Mouse (Mus musculus): Measurements from ENCODE around the gene Mrpl40. TPM values are rescaled to one million over a fixed set of nuclear protein-coding genes. Genes with fewer than 3 reads are reported as not detected.
"Not testable (repeated sequence)": the region's sequence is repeated elsewhere in the genome, so short reads cannot be mapped to it uniquely, and the experiment has no call there.

Mrpl40 gene
- polyA plus RNA-seq, 1 experiment from 2014 or later: 41.4 TPM

DNA sequence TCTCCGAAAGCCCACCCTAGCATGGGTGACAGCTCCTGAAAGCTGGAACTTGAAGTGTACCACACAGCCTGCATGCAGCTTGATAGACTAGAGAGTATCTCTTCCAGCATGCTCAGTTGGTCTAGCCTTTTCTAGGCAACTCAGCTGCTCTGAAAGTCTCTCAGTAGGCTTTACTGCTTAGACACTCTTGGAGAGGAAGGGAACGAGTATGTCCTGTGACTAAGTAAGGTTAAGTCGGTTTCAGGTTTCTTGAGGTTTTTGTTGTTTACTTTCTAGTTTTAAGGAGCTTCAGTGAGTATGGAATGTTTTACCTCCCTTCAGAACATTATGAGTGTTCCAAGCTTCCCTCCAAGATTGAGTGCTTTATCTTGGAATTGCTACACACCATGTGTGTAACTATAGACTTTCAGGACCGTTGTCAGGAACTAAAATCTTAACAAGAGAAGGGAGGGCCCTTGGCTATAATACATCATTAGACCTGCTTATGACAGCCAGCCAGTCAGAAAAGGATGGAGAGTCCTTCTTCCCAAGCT, 17.2 kb upstream of the Mrpl40 start:
- H3K4me3 ChIP-seq (ENCODE audit: low read depth, low read length): no peak overlapping the region
- H3K9me3 ChIP-seq (ENCODE audit: low read length): no peaks in the 10 kb centered on the region
- H3K4me1 ChIP-seq (ENCODE audit: insufficient read depth): peaks cover 7% of the 10 kb centered on the region; the same call in 1 of the 2 replicates
- no peak overlapping the region for H3K9ac ChIP-seq (replicated peaks)
- WGBS (ENCODE audit: insufficient replicate concordance): 76% methylated on average over 4 of the region's 4 CpGs
- TF ChIP-seq EP300 (IDR thresholded peaks at IDR 0.05; ENCODE audit: low read depth) (no peak), CTCF (IDR thresholded peaks at IDR 0.05; ENCODE audit: low read depth) (no peak)
- ATAC-seq (no peak), DNase-seq (no peak)
- H3K36me3 ChIP-seq (replicated peaks; ENCODE audit: insufficient read depth, low read length): peaks cover 30% of the 10 kb centered on the region
- H3K4me2 ChIP-seq (ENCODE audit: low read depth, low read length): no peak overlapping the region
- no peak overlapping the region for H3K27ac ChIP-seq (ENCODE audit: low read depth)
- H3K27me3 ChIP-seq (ENCODE audit: insufficient read depth, low read length): no peaks in the 10 kb centered on the region

- DNase-seq: no peak
- peaks cover 14% of the 10 kb centered on the region; the same call in 1 of the 2 replicates for H3K36me3 ChIP-seq (replicated peaks; ENCODE audit: insufficient read depth, low read length)
Observed at GRCm38 (mm10) chr16:18884044-18884443, 7.4 kb upstream of the Mrpl40 start.

GRCm38 (mm10) chr16:18878091-18878720, 1.5 kb upstream of the Mrpl40 start:
- no peak for ATAC-seq
- H3K27me3 ChIP-seq (ENCODE audit: insufficient read depth, low read length): no peaks in the 10 kb centered on the region
- peak overlapping the region; percentile 95 for H3K9ac ChIP-seq (replicated peaks)
- DNase-seq: no peak
- WGBS (ENCODE audit: insufficient replicate concordance): 19% methylated on average over 20 of the region's 20 CpGs
- peaks cover 34% of the 10 kb centered on the region for H3K4me1 ChIP-seq (ENCODE audit: insufficient read depth)
- no peaks in the 10 kb centered on the region for H3K9me3 ChIP-seq (ENCODE audit: low read length)
- H3K4me2 ChIP-seq (ENCODE audit: low read depth, low read length): peak overlapping the region; percentile 98
- peaks cover 30% of the 10 kb centered on the region for H3K36me3 ChIP-seq (replicated peaks; ENCODE audit: insufficient read depth, low read length)
- H3K4me3 ChIP-seq (ENCODE audit: low read depth, low read length): peak overlapping the region; percentile 77
- TF ChIP-seq EP300 (IDR thresholded peaks at IDR 0.05; ENCODE audit: low read depth) (no peak), CTCF (IDR thresholded peaks at IDR 0.05; ENCODE audit: low read depth) (no peak; the same call in 1 of the 2 replicates)
- H3K27ac ChIP-seq (ENCODE audit: low read depth): peak overlapping the region; percentile 97

More at GRCm38 (mm10) chr16:18884044-18884443, 7.4 kb upstream of the Mrpl40 start:
- H3K9me3 ChIP-seq (ENCODE audit: low read length): no peaks in the 10 kb centered on the region
- no peak overlapping the region for H3K4me3 ChIP-seq (ENCODE audit: low read depth, low read length)
- no peaks in the 10 kb centered on the region for H3K27me3 ChIP-seq (ENCODE audit: insufficient read depth, low read length)
- H3K4me2 ChIP-seq (ENCODE audit: low read depth, low read length): no peak overlapping the region
- ATAC-seq: no peak
- TF ChIP-seq CTCF (IDR thresholded peaks at IDR 0.05; ENCODE audit: low read depth) (no peak), EP300 (IDR thresholded peaks at IDR 0.05; ENCODE audit: low read depth) (no peak)
- no peak overlapping the region for H3K9ac ChIP-seq (replicated peaks)
- peaks cover 16% of the 10 kb centered on the region for H3K4me1 ChIP-seq (ENCODE audit: insufficient read depth)
- H3K27ac ChIP-seq (ENCODE audit: low read depth): no peak overlapping the region

DNA sequence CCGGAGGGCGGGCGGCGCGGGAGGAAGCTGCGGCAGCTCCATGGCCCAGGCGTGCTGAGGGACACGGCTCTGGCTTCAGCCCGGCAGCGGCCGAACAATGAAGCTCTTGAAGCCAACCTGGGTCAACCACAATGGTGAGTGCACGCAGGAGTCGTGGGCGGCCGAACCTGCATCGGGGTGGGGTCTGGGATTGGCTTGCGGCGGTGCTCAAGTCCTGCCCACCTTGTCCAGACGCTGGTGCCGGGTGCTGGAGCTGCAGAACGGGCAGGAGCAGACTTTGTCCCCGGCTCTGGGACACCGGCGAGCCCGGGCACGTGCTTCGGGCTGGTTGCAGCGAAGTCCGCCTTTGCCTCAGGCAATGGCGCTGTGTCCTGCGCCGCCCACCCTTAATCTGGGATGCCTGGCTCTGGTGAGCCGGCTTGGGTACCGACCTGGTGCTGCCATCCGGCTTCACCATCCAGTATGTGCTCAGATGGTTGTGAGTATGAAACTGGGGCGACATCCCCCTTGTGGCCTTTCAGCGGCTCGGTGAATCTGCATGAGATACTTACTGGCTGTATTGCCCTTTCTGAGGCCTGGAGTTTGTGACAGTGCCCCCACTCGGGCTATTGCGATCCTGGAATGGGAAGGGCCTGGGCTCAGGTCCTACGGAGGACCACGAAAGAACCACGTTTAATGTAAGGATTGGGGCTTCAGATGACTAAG, 876 bp upstream of the Mrpl40 start:
- no peaks in the 10 kb centered on the region for H3K9me3 ChIP-seq (ENCODE audit: low read length)
- peaks cover 35% of the 10 kb centered on the region for H3K36me3 ChIP-seq (replicated peaks; ENCODE audit: insufficient read depth, low read length)
- under 1% methylated on average over 37 of the region's 43 CpGs for WGBS (ENCODE audit: insufficient replicate concordance)

GRCm38 (mm10) chr16:18876091-18876441, 596 bp downstream of the Mrpl40 start:
- WGBS (ENCODE audit: insufficient replicate concordance): under 1% methylated on average over 17 of the region's 17 CpGs
- H3K9ac ChIP-seq (replicated peaks): peak overlapping the region; percentile 95
- ATAC-seq (no peak), DNase-seq (no peak)
- no peaks in the 10 kb centered on the region for H3K9me3 ChIP-seq (ENCODE audit: low read length)
- H3K4me1 ChIP-seq (ENCODE audit: insufficient read depth): peaks cover 34% of the 10 kb centered on the region
- H3K27ac ChIP-seq (ENCODE audit: low read depth): peak overlapping the region; percentile 97
- H3K36me3 ChIP-seq (replicated peaks; ENCODE audit: insufficient read depth, low read length): peaks cover 30% of the 10 kb centered on the region
- H3K4me2 ChIP-seq (ENCODE audit: low read depth, low read length): peak overlapping the region; percentile 98
- no peaks in the 10 kb centered on the region for H3K27me3 ChIP-seq (ENCODE audit: insufficient read depth, low read length)
- peak overlapping the region; percentile 77 for H3K4me3 ChIP-seq (ENCODE audit: low read depth, low read length)
- TF ChIP-seq EP300 (IDR thresholded peaks at IDR 0.05; ENCODE audit: low read depth) (no peak), CTCF (IDR thresholded peaks at IDR 0.05; ENCODE audit: low read depth) (no peak)

More for the DNA sequence above, 876 bp upstream of the Mrpl40 start:
- Histone ChIP-seq H3K9ac (replicated peaks) (peak overlapping the region; percentile 95), H3K27me3 (ENCODE audit: insufficient read depth, low read length) (no peaks in the 10 kb centered on the region), H3K4me1 (ENCODE audit: insufficient read depth) (peaks cover 34% of the 10 kb centered on the region), H3K4me3 (ENCODE audit: low read depth, low read length) (peak overlapping the region; percentile 77), H3K27ac (ENCODE audit: low read depth) (peak overlapping the region; percentile 97), H3K4me2 (ENCODE audit: low read depth, low read length) (peak overlapping the region; percentile 98)
- peak; percentile 72 for DNase-seq
- TF ChIP-seq CTCF (IDR thresholded peaks at IDR 0.05; ENCODE audit: low read depth): peak; percentile 64
- no peak for TF ChIP-seq EP300 (IDR thresholded peaks at IDR 0.05; ENCODE audit: low read depth)
- peak; percentile 22 for ATAC-seq

GRCm38 (mm10) chr16:18870495-18870894, 6.2 kb downstream of the Mrpl40 start:
- H3K4me1 ChIP-seq (ENCODE audit: insufficient read depth); H3K27me3 ChIP-seq (ENCODE audit: insufficient read depth, low read length); ATAC-seq; H3K27ac ChIP-seq (ENCODE audit: low read depth); H3K9me3 ChIP-seq (ENCODE audit: low read length); DNase-seq; H3K4me3 ChIP-seq (ENCODE audit: low read depth, low read length); H3K4me2 ChIP-seq (ENCODE audit: low read depth, low read length); H3K9ac ChIP-seq (replicated peaks): not testable (repeated sequence)
- WGBS (ENCODE audit: insufficient replicate concordance): 78% methylated on average over 1 of the region's 1 CpGs
- peaks cover 25% of the 10 kb centered on the region for H3K36me3 ChIP-seq (replicated peaks; ENCODE audit: insufficient read depth, low read length)
